Mouse (Mus musculus) forebrain, postnatal 0 days (tissue): ENCODE measurements around the gene Nos3. TPM values are rescaled to one million over a fixed set of nuclear protein-coding genes. Genes with fewer than 3 reads are reported as not detected.

Experiments used
- ATAC-seq: fragments of 200-750 bp; cut with Nextera tagmentation; 2 replicates; pipeline ENCODE4 v1.8.0; 2017; ENCODE audit warnings: mild to moderate bottlenecking, moderate library complexity
- DNase-seq: peaks from one replicate; pipeline ENCODE4 v3.0.0-alpha.2; 2015
- H3K27ac ChIP-seq: fragments of 300-500 bp; sonication (generic); 2 replicates; pipeline ENCODE4 v1.5.1; 2014; ENCODE audit warnings: low read depth, mild to moderate bottlenecking, antibody characterized with exemption, low read length, moderate library complexity, mixed read lengths
- H3K27me3 ChIP-seq: fragments of 300-500 bp; sonication (generic); 2 replicates; pipeline ENCODE4 v1.6.1; 2014; ENCODE audit warnings: mild to moderate bottlenecking, low read length, mixed read lengths; ENCODE audit not compliant: insufficient read depth
- H3K36me3 ChIP-seq: fragments of 300-500 bp; sonication (generic); 2 replicates; pipeline ENCODE4 v1.6.1; 2014; ENCODE audit warnings: mild to moderate bottlenecking, moderate library complexity; ENCODE audit not compliant: insufficient read depth
- H3K4me1 ChIP-seq: fragments of 300-500 bp; sonication (generic); 2 replicates; pipeline ENCODE4 v1.6.1; 2014; ENCODE audit warnings: antibody characterized with exemption; ENCODE audit not compliant: insufficient read depth
- H3K4me2 ChIP-seq: fragments of 300-500 bp; sonication (generic); 2 replicates; pipeline ENCODE4 v1.6.1; 2014; ENCODE audit warnings: low read depth, mild to moderate bottlenecking, moderate library complexity
- H3K4me3 ChIP-seq: fragments of 300-500 bp; sonication (generic); 2 replicates; pipeline ENCODE4 v1.5.1; 2014; ENCODE audit warnings: low read depth, low read length, mixed read lengths
- H3K9ac ChIP-seq: fragments of 300-500 bp; sonication (generic); 2 replicates; pipeline ENCODE4 v1.6.1; 2014; ENCODE audit warnings: mild to moderate bottlenecking
- H3K9me3 ChIP-seq: fragments of 300-500 bp; sonication (generic); 2 replicates; pipeline ENCODE4 v1.6.1; 2016; ENCODE audit warnings: low read length
- CTCF ChIP-seq: sonication (generic); IDR thresholded peaks from 2 replicates; pipeline ENCODE4 v1.5.1; 2016; ENCODE audit warnings: antibody characterized with exemption, control low read depth, low read depth
- WGBS: fragments of 180-500 bp; shearing (Covaris S2); extraction: QIAGEN DNeasy Blood & Tissue Kit; methylation state at CpG from one replicate; pipeline ENCODE4 v1.1.7; 2014; 5-methylcytosine and 5-hydroxymethylcytosine counted together
- polyA plus RNA-seq: library from polyadenylated mRNA; unstranded; fragments of >200 nt; fragmentation: Nextera tagmentation; extraction: Ambion mirVana; gene quantifications from 2 replicates; pipeline ENCODE4 v1.2.1, GENCODE M21; 2015
- total RNA-seq: library from RNA; depleted of rRNA; stranded (reverse); fragments of >200 nt; gene quantifications from 2 replicates; pipeline ENCODE4 v1.2.3, GENCODE M21; 2014

Nos3 gene
- total and polyA plus RNA-seq, 2 experiments from 2014 or later = 6.8 to 8.3 TPM

DNA sequence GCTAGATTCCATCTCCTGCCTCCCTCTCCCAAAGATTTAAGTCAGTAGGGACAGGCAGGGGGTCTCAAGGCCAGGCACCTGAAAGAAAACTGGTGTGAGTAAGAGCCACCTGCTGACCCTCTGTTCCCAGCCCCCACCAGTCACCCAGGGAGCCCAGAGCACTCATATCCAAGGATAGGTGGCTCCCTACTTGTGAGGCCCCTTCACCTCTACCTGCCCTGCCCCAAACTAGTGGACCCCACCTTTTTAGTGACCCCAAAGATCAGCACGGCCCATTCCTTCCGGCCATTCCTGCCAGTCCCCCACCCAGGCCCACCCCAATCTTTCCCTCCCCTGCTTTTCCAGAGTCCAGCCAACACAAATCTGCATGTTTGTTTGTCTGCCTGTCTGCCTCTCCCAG is 1.1 kb upstream of the Nos3 start:
- Histone ChIP-seq H3K27me3 (no peaks in the 10 kb centered on the region), H3K27ac (no peak overlapping the region), H3K4me3 (no peak overlapping the region), H3K36me3 (no peaks in the 10 kb centered on the region), H3K4me1 (no peaks in the 10 kb centered on the region), H3K4me2 (no peak overlapping the region), H3K9ac (no peak overlapping the region), H3K9me3 (no peaks in the 10 kb centered on the region)
- ATAC-seq (no peak), DNase-seq (no peak)
- WGBS = 93% methylated on average over 2 of the region's 2 CpGs
- TF ChIP-seq CTCF = no peak

DNA sequence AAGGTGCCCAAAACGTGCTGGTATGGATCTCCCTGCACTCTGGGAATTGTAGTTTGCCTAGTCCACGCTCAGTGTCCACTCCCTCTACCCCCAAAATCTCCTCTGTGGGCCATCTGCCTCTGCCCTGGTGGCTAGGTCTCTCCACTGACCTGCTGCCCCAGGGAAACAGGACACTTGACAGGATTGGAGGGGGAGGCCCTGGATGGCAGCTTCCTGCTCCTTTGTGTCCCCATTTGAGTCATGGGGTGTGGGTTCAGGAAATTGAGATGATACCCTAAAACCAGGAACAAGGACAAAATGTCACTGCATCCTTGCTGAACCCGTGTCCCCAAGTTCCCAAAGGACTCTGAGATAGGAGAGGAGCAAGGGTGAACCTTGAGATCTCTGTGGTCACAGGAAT is 549 bp upstream of the Nos3 start:
- Histone ChIP-seq H3K9ac (no peak overlapping the region), H3K27me3 (no peaks in the 10 kb centered on the region), H3K4me2 (no peak overlapping the region), H3K36me3 (no peaks in the 10 kb centered on the region), H3K27ac (no peak overlapping the region), H3K4me3 (no peak overlapping the region), H3K9me3 (no peaks in the 10 kb centered on the region), H3K4me1 (no peaks in the 10 kb centered on the region)
- no peak for DNase-seq
- 61% methylated on average over 3 of the region's 3 CpGs for WGBS
- TF ChIP-seq CTCF = no peak
- ATAC-seq = no peak

DNA sequence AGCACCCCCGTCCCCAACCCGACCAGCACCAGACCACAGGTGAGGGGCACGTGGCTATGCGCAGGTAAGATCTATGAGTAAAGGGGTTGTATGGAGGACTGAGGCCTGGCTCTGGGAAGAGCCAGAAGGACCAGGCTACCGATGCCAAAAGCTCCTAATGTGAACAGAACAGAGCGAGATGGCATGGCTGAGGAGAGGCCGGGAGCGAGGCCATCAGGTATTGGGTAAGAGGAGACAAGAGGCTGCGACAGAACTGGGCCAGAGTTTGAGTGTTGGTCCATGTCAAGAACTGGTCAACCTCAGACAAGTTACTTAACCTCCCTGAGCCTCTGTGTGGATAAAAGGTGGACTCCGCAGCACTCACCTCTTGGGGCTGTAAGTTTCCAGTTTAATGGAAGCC is 353 bp downstream of the Nos3 start:
- Histone ChIP-seq H3K27ac (no peak overlapping the region), H3K4me1 (no peaks in the 10 kb centered on the region), H3K9ac (no peak overlapping the region), H3K36me3 (no peaks in the 10 kb centered on the region), H3K27me3 (no peaks in the 10 kb centered on the region), H3K4me2 (no peak overlapping the region), H3K4me3 (no peak overlapping the region), H3K9me3 (no peaks in the 10 kb centered on the region)
- 86% methylated on average over 10 of the region's 10 CpGs for WGBS
- no peak for TF ChIP-seq CTCF
- ATAC-seq (no peak), DNase-seq (no peak)

DNA sequence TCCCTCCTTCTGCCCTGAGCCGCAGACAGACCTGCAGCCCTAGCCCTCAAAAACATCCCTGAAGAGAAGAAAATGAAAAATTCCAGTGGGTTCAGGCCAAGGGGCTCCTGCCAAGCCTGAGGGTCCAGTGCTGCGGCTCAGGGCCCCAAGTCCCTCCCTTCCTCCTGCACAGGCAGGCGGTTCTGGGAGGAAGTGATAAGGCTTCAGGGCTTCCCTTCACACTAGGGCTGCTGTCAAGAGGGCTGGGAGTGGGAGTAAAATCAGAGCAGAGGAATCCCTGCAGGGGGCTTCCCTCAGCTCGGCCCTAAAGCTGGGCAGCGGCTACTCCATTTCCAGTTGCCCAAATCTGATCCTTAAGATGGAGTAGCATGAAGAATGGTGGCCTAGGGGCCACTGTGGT is 918 bp downstream of the Nos3 start:
- H3K27me3 ChIP-seq = no peaks in the 10 kb centered on the region
- no peaks in the 10 kb centered on the region for H3K36me3 ChIP-seq
- no peak overlapping the region for H3K27ac ChIP-seq
- H3K4me1 ChIP-seq = no peaks in the 10 kb centered on the region
- no peak overlapping the region for H3K4me3 ChIP-seq
- TF ChIP-seq CTCF = no peak
- WGBS = 56% methylated on average over 5 of the region's 5 CpGs
- no peak overlapping the region for H3K4me2 ChIP-seq
- no peaks in the 10 kb centered on the region for H3K9me3 ChIP-seq
- no peak for ATAC-seq
- no peak for DNase-seq
- H3K9ac ChIP-seq = no peak overlapping the region

DNA sequence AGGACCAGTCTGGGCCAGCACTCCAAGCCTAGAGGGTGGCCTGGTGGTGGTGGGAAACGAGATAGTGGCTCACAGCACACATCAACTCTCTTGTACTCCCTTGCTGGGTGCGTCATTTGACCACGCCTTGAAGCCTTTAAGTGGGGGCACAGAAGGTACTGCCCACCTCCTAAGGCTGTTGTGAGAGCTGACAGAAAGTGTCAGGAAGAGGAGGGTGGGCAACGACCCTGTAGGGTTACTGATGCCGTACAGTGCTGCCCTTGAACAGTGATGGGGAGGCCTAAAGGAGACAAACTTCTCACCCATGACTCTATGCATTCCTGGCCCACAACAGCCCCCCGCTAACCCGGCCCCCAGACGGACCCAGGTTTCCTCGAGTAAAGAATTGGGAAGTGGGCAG is 1.8 kb downstream of the Nos3 start:
- H3K4me1 ChIP-seq = no peaks in the 10 kb centered on the region
- no peaks in the 10 kb centered on the region for H3K36me3 ChIP-seq
- H3K9me3 ChIP-seq = no peaks in the 10 kb centered on the region
- no peak for TF ChIP-seq CTCF
- H3K4me2 ChIP-seq = no peak overlapping the region
- no peak for DNase-seq
- no peaks in the 10 kb centered on the region for H3K27me3 ChIP-seq
- no peak overlapping the region for H3K4me3 ChIP-seq
- 90% methylated on average over 9 of the region's 9 CpGs for WGBS
- ATAC-seq = no peak
- no peak overlapping the region for H3K27ac ChIP-seq
- no peak overlapping the region for H3K9ac ChIP-seq

DNA sequence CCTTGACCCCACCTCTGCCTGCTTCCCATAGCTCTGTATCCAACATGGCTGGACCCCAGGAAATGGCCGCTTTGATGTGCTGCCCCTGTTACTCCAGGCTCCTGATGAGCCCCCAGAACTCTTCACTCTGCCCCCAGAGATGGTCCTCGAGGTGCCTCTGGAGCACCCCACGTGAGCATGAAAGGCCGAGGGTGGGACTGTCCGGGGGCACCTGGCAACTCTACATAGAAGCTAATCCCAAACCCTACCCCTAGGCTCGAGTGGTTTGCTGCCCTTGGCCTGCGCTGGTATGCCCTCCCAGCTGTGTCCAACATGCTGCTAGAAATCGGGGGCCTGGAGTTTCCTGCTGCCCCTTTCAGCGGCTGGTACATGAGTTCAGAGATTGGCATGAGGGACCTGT is 5.2 kb downstream of the Nos3 start:
- DNase-seq (no peak), ATAC-seq (no peak)
- Histone ChIP-seq H3K9ac (no peak overlapping the region), H3K27ac (no peak overlapping the region), H3K27me3 (no peaks in the 10 kb centered on the region), H3K36me3 (no peaks in the 10 kb centered on the region), H3K4me2 (no peak overlapping the region), H3K4me3 (no peak overlapping the region), H3K9me3 (no peaks in the 10 kb centered on the region), H3K4me1 (no peaks in the 10 kb centered on the region)
- WGBS = 87% methylated on average over 9 of the region's 9 CpGs
- TF ChIP-seq CTCF = no peak

DNA sequence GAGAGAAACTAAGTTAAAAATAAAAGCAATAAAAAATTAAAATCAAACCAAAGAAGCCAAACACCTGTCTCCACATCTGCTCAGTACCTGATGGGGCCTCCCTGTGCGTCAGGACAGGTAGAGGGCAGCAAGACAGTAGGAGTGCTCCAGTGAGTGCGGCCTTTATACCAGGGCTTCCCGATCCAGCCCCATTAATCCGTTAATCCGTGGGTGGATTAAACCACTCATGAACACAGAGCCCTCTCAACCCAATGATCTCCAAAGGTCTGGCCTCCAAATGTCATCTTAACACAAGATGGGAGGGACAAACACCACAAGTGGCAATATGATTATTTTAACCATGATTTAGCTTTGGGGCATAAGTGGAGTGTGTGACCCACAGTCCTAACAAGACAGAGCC is 9.2 kb downstream of the Nos3 start:
- no peak for ATAC-seq
- 53% methylated on average over 5 of the region's 5 CpGs for WGBS

DNA sequence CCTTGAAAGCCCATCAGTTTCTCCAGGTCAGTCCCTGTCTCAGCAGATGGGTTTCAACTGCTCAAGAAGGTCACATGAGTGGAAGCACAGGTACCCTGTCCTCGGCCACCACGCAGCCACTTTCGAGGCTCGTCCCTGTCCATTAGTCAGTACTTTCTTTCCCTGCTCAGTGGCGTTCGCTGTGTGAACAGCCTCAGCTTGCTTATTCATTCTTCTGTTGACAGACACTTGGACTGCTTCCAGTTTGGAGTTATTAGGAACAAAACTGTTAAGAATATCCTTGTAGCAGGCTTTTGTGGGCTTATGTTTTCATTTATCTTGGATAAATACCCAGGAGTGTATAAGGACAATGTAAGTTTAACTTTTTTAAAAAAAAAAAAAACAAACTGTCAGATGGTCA is 9.6 kb downstream of the Nos3 start:
- no peaks in the 10 kb centered on the region for H3K4me1 ChIP-seq
- no peak overlapping the region for H3K27ac ChIP-seq
- H3K9ac ChIP-seq = no peak overlapping the region
- TF ChIP-seq CTCF = no peak
- ATAC-seq (peak; percentile 12; the same call in 1 of the 2 replicates), DNase-seq (peak; percentile 61)
- no peaks in the 10 kb centered on the region for H3K36me3 ChIP-seq
- 11% methylated on average over 6 of the region's 6 CpGs for WGBS
- no peaks in the 10 kb centered on the region for H3K9me3 ChIP-seq
- no peaks in the 10 kb centered on the region for H3K27me3 ChIP-seq
- no peak overlapping the region for H3K4me2 ChIP-seq
- H3K4me3 ChIP-seq = no peak overlapping the region

More for the DNA sequence above, 9.2 kb downstream of the Nos3 start:
- no peak for DNase-seq
- Histone ChIP-seq H3K4me1 (no peaks in the 10 kb centered on the region), H3K4me2 (no peak overlapping the region), H3K9ac (no peak overlapping the region), H3K4me3 (no peak overlapping the region), H3K27me3 (no peaks in the 10 kb centered on the region), H3K27ac (no peak overlapping the region), H3K36me3 (no peaks in the 10 kb centered on the region), H3K9me3 (no peaks in the 10 kb centered on the region)
- no peak for TF ChIP-seq CTCF
